Mouse (Mus musculus) intestine, embryonic 14.5 days (tissue): ENCODE data around the gene Dars2. TPM values are rescaled to one million over a fixed set of nuclear protein-coding genes. Genes with fewer than 3 reads are reported as not detected.
A peak's percentile ranks its signal among the peaks of the same experiment; 100 is the strongest.

Source experiments
- ATAC-seq: fragments of 200-750 bp; cut with Nextera tagmentation; replicated peaks from 2 replicates; pipeline ENCODE4 v1.8.0; 2017; ENCODE audit warnings: low read depth, moderate number of reproducible peaks, moderate TSS enrichment, moderate library complexity; ENCODE audit not compliant: low FRiP score, low TSS enrichment
- DNase-seq: peaks from one replicate; pipeline ENCODE4 v3.0.0-alpha.2; 2018; ENCODE audit warnings: low spot score
- H3K27ac ChIP-seq: fragments of 300-500 bp; sonication (generic); 2 replicates; pipeline ENCODE4 v1.5.1; 2014; ENCODE audit warnings: low read depth, mild to moderate bottlenecking, control low read depth
- H3K27me3 ChIP-seq: fragments of 300-500 bp; sonication (generic); replicated peaks from 2 replicates; pipeline ENCODE4 v1.6.1; 2014; ENCODE audit warnings: low read length, control low read depth; ENCODE audit not compliant: control insufficient read depth, insufficient read depth
- H3K36me3 ChIP-seq: fragments of 300-500 bp; sonication (generic); 2 replicates; pipeline ENCODE4 v1.6.1; 2014; ENCODE audit warnings: low read length, control low read depth; ENCODE audit not compliant: control insufficient read depth, insufficient read depth
- H3K4me1 ChIP-seq: fragments of 300-500 bp; sonication (generic); replicated peaks from 2 replicates; pipeline ENCODE4 v1.6.1; 2014; ENCODE audit warnings: low read length, control low read depth, mixed read lengths; ENCODE audit not compliant: control insufficient read depth, insufficient read depth
- H3K4me2 ChIP-seq: fragments of 300-500 bp; sonication (generic); 2 replicates; pipeline ENCODE4 v1.6.1; 2014; ENCODE audit warnings: low read length
- H3K4me3 ChIP-seq: fragments of 300-500 bp; sonication (generic); 2 replicates; pipeline ENCODE4 v1.5.1; 2014; ENCODE audit warnings: low read depth, low read length, control low read depth, mixed read lengths
- H3K9ac ChIP-seq: fragments of 300-500 bp; sonication (generic); 2 replicates; pipeline ENCODE4 v1.6.1; 2014; ENCODE audit warnings: mild to moderate bottlenecking, low read length
- H3K9me3 ChIP-seq: fragments of 300-500 bp; sonication (generic); 2 replicates; pipeline ENCODE4 v1.6.1; 2016; ENCODE audit warnings: low read length, control low read depth; ENCODE audit not compliant: control insufficient read depth
- WGBS: fragments of 180-500 bp; shearing (Covaris S2); extraction: QIAGEN DNeasy Blood & Tissue Kit; methylation state at CpG from one replicate; pipeline ENCODE4 v1.1.7; 2014; 5-methylcytosine and 5-hydroxymethylcytosine counted together
- polyA plus RNA-seq: library from polyadenylated mRNA; unstranded; fragments of >200 nt; fragmentation: Nextera tagmentation; extraction: Ambion mirVana; gene quantifications from 2 replicates; pipeline ENCODE4 v1.2.1, GENCODE M21; 2014

The Dars2 gene
- polyA plus RNA-seq, 1 experiment from 2014 or later: 44.0 TPM

DNA sequence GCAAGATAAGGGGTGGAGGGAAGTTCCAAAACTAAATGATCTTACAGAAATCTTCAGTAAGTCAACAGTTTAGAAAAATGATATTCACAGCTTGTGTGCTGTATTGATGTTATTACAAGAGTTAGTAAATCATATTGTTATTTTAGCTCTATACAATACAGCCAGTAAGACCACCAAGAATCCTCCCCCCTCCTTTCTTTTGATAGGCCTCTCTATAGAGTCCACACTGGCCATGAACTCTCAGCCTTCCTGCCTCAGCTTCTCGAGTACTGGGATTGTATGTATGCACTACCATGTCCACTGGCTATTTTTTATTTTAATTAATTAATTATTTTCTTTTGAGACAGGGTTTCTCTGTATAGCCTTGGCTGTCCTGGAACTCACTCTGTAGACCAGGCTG is 7.1 kb downstream of the Dars2 start:
- Histone ChIP-seq H3K27me3 (no peaks in the 10 kb centered on the region), H3K27ac (no peak overlapping the region), H3K4me1 (no peaks in the 10 kb centered on the region), H3K4me3 (no peak overlapping the region), H3K4me2 (no peak overlapping the region), H3K36me3 (peaks cover 22% of the 10 kb centered on the region), H3K9ac (no peak overlapping the region), H3K9me3 (no peaks in the 10 kb centered on the region)
- 91% methylated on average over 1 of the region's 1 CpGs for WGBS
- ATAC-seq (no peak), DNase-seq (no peak)

DNA sequence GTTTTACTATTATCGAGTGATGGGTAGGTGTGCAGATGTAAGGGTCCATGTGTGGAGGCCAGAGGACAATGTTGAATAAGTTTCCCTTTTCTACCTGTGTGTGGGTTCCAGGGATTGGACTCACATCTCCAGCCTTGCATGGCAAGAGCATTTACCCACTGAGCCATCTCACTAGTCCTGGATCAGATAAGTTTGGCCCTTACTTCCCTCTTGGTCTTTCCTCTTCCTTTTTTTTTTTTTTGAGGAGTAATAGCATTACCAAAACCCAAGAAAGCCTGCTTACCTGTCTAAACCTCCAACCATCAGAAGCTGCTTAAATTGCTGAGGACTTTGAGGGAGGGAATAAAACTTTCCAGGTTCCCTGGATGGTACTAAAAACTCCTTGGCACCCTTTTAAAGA is 13.3 kb downstream of the Dars2 start:
- DNase-seq: no peak
- no peak overlapping the region for H3K4me3 ChIP-seq
- no peaks in the 10 kb centered on the region for H3K27me3 ChIP-seq
- no peaks in the 10 kb centered on the region for H3K4me1 ChIP-seq
- no peaks in the 10 kb centered on the region for H3K9me3 ChIP-seq
- H3K27ac ChIP-seq: no peak overlapping the region
- peaks cover 36% of the 10 kb centered on the region for H3K36me3 ChIP-seq
- ATAC-seq: no peak
- H3K9ac ChIP-seq: no peak overlapping the region
- H3K4me2 ChIP-seq: no peak overlapping the region
- 95% methylated on average over 1 of the region's 1 CpGs for WGBS

- no peak for DNase-seq
- H3K9ac ChIP-seq: no peak overlapping the region
- WGBS: 88% methylated on average over 3 of the region's 3 CpGs
- H3K36me3 ChIP-seq: peaks cover 41% of the 10 kb centered on the region
- no peak overlapping the region for H3K4me3 ChIP-seq
- no peak overlapping the region for H3K27ac ChIP-seq
- no peaks in the 10 kb centered on the region for H3K4me1 ChIP-seq
- ATAC-seq: no peak
- no peaks in the 10 kb centered on the region for H3K27me3 ChIP-seq
- H3K4me2 ChIP-seq: no peak overlapping the region
- no peaks in the 10 kb centered on the region for H3K9me3 ChIP-seq
These were observed 23.5 kb downstream of the Dars2 start for GRCm38 (mm10) chr1:161046972-161047371.

- Histone ChIP-seq H3K4me1 (no peaks in the 10 kb centered on the region), H3K36me3 (peaks cover 47% of the 10 kb centered on the region)
These were observed 29.0 kb downstream of the Dars2 start for GRCm38 (mm10) chr1:161041261-161042020.

GRCm38 (mm10) chr1:161040855-161041254 is 29.6 kb downstream of the Dars2 start:
- Histone ChIP-seq H3K27ac (peak overlapping the region; percentile 18; the same call in 1 of the 2 replicates), H3K9ac (no peak overlapping the region), H3K36me3 (peaks cover 48% of the 10 kb centered on the region), H3K27me3 (no peaks in the 10 kb centered on the region), H3K9me3 (no peaks in the 10 kb centered on the region), H3K4me2 (no peak overlapping the region), H3K4me3 (no peak overlapping the region), H3K4me1 (no peaks in the 10 kb centered on the region)
- ATAC-seq: no peak
- DNase-seq: no peak

More at GRCm38 (mm10) chr1:161041261-161042020, 29.0 kb downstream of the Dars2 start:
- no peak overlapping the region for H3K4me3 ChIP-seq
- ATAC-seq (no peak), DNase-seq (no peak)
- no peaks in the 10 kb centered on the region for H3K27me3 ChIP-seq
- H3K27ac ChIP-seq: no peak overlapping the region
- H3K9me3 ChIP-seq: no peaks in the 10 kb centered on the region
- WGBS: 89% methylated on average over 7 of the region's 7 CpGs
- no peak overlapping the region for H3K9ac ChIP-seq
- no peak overlapping the region for H3K4me2 ChIP-seq

- 53% methylated on average over 1 of the region's 1 CpGs for WGBS
- H3K27ac ChIP-seq: peak overlapping the region; percentile 18; the same call in 1 of the 2 replicates
- H3K4me1 ChIP-seq: no peaks in the 10 kb centered on the region
- no peak overlapping the region for H3K4me2 ChIP-seq
- no peak overlapping the region for H3K9ac ChIP-seq
- H3K4me3 ChIP-seq: no peak overlapping the region
- peaks cover 50% of the 10 kb centered on the region for H3K36me3 ChIP-seq
- no peak for DNase-seq
- no peaks in the 10 kb centered on the region for H3K27me3 ChIP-seq
- H3K9me3 ChIP-seq: no peaks in the 10 kb centered on the region
- peak; percentile 9 for ATAC-seq
These were observed 30.1 kb downstream of the Dars2 start for GRCm38 (mm10) chr1:161040426-161040770.

GRCm38 (mm10) chr1:161039741-161040425 is 30.6 kb downstream of the Dars2 start:
- Histone ChIP-seq H3K4me1 (no peaks in the 10 kb centered on the region), H3K36me3 (peaks cover 50% of the 10 kb centered on the region), H3K4me3 (no peak overlapping the region), H3K9me3 (no peaks in the 10 kb centered on the region), H3K4me2 (no peak overlapping the region), H3K9ac (no peak overlapping the region), H3K27me3 (no peaks in the 10 kb centered on the region), H3K27ac (peak overlapping the region; percentile 18; the same call in 1 of the 2 replicates)
- WGBS: 13% methylated on average over 3 of the region's 3 CpGs
- ATAC-seq (peak; percentile 52), DNase-seq (peak; percentile 62)

GRCm38 (mm10) chr1:161038968-161039721 is 31.3 kb downstream of the Dars2 start:
- H3K27me3 ChIP-seq: no peaks in the 10 kb centered on the region
- no peak overlapping the region; the same call in 1 of the 2 replicates for H3K4me2 ChIP-seq
- no peaks in the 10 kb centered on the region for H3K4me1 ChIP-seq
- WGBS: 14% methylated on average over 3 of the region's 3 CpGs
- H3K9ac ChIP-seq: no peak overlapping the region
- peak overlapping the region; percentile 29 for H3K27ac ChIP-seq
- peaks cover 50% of the 10 kb centered on the region for H3K36me3 ChIP-seq
- H3K9me3 ChIP-seq: no peaks in the 10 kb centered on the region
- peak; percentile 2; the same call in 1 of the 2 replicates for ATAC-seq
- no peak overlapping the region for H3K4me3 ChIP-seq
- peak; percentile 59 for DNase-seq
